Mouse (Mus musculus): ENCODE results near the gene Tas2r106. TPM values are rescaled to one million over a fixed set of nuclear protein-coding genes. Genes with fewer than 3 reads are reported as not detected.

Gene Tas2r106
- polyA plus RNA-seq, 1 experiment from 2014 or later: not detected

Other genes with a start within 250 kb of the Tas2r106 start
- gene 5430401F13Rik, start 192.5 kb downstream of the Tas2r106 start, polyA plus RNA-seq (2014; fragmentation: Nextera tagmentation; extraction: Ambion mirVana): 0.55 and 3.7 TPM in 2 replicates
- 1.9 and 6.4 TPM in 2 replicates for gene Gm6619, start 192.5 kb downstream of the Tas2r106 start, polyA plus RNA-seq (2014; fragmentation: Nextera tagmentation; extraction: Ambion mirVana)
- gene Tas2r130, start 48.0 kb downstream of the Tas2r106 start, polyA plus RNA-seq (2014; fragmentation: Nextera tagmentation; extraction: Ambion mirVana): not detected in 2 replicates
- not detected in 2 replicates for gene Tas2r107, start 18.7 kb downstream of the Tas2r106 start, polyA plus RNA-seq (2014; fragmentation: Nextera tagmentation; extraction: Ambion mirVana)
- not detected in 2 replicates for gene Tas2r104, start 6.9 kb upstream of the Tas2r106 start, polyA plus RNA-seq (2014; fragmentation: Nextera tagmentation; extraction: Ambion mirVana)
- not detected in 2 replicates for gene Tas2r105, start 8.6 kb upstream of the Tas2r106 start, polyA plus RNA-seq (2014; fragmentation: Nextera tagmentation; extraction: Ambion mirVana)
- not detected in 2 replicates for gene Tas2r114, start 11.2 kb upstream of the Tas2r106 start, polyA plus RNA-seq (2014; fragmentation: Nextera tagmentation; extraction: Ambion mirVana)

All from embryonic facial prominence, embryonic 14.5 days (tissue).